Mouse (Mus musculus): ENCODE data around the gene Phf19.

- TF ChIP-seq CTCF (IDR thresholded peaks at IDR 0.05; ENCODE audit: insufficient read depth, low read depth, low read length): no peak
- TF ChIP-seq POLR2A (IDR thresholded peaks at IDR 0.05; ENCODE audit: insufficient read depth, low read depth, low read length): no peak
These were observed 19.9 kb downstream of the Phf19 start for GRCm38 (mm10) chr2:34893950-34894349.

Measured in olfactory bulb, adult 2 months (tissue).